Mouse (Mus musculus) CH12.LX (cell line): ENCODE data around the gene Efr3b. TPM values are rescaled to one million over a fixed set of nuclear protein-coding genes. Genes with fewer than 3 reads are reported as not detected.

ENCODE experiments used
- DNase-seq: peaks from one replicate; pipeline ENCODE4 v3.0.0-alpha.2; 2013; ENCODE audit errors: extremely low read depth
- H3K27ac ChIP-seq: 2 replicates; pipeline ENCODE4 v1.5.1; 2012; ENCODE audit warnings: low read depth, mild to moderate bottlenecking, control low read depth, moderate library complexity; ENCODE audit not compliant: insufficient read depth
- H3K27me3 ChIP-seq: replicated peaks from 2 replicates; pipeline ENCODE3; 2012; ENCODE audit warnings: inconsistent platforms
- H3K36me3 ChIP-seq, 2 experiments: replicated peaks in 1 of 2; 2 replicates each; pipeline versions ENCODE3 to v1.6.1; 2012; ENCODE audit warnings: inconsistent platforms in 1 of 2, low read length in 1 of 2, mild to moderate bottlenecking in 1 of 2, mixed read lengths in 1 of 2, moderate library complexity in 1 of 2; ENCODE audit not compliant: control insufficient read depth in 1 of 2, insufficient read depth in 1 of 2
- H3K4me1 ChIP-seq, 2 experiments: 2 replicates each; pipeline ENCODE4 v1.6.1; 2012; ENCODE audit warnings: inconsistent platforms in 1 of 2, moderate library complexity in 1 of 2; ENCODE audit not compliant: insufficient read depth in 2 of 2, control insufficient read depth in 1 of 2
- H3K4me2 ChIP-seq: 2 replicates; pipeline ENCODE4 v1.6.1; 2012; ENCODE audit warnings: low read depth, mild to moderate bottlenecking, control low read depth; ENCODE audit not compliant: poor library complexity, insufficient read depth, severe bottlenecking
- H3K4me3 ChIP-seq, 3 experiments: fragments of 150-350 bp in 1 of 3; sonication (generic) in 1 of 3; replicated peaks in 1 of 3; 2 replicates each; pipeline versions ENCODE3 to v1.5.1; 2011 to 2012; ENCODE audit warnings: low read depth in 2 of 3, low read length in 2 of 3, mild to moderate bottlenecking in 2 of 3, moderate library complexity in 2 of 3, control low read depth in 1 of 3, improper control_type of control experiment in 1 of 3, inconsistent platforms in 1 of 3, mixed read lengths in 1 of 3; ENCODE audit not compliant: poor library complexity in 1 of 3
- H3K79me2 ChIP-seq: replicated peaks from 2 replicates; pipeline ENCODE4 v1.6.1; 2012; ENCODE audit warnings: mild to moderate bottlenecking, moderate library complexity; ENCODE audit not compliant: control insufficient read depth, poor library complexity, insufficient read depth, severe bottlenecking; ENCODE audit errors: extremely low read depth
- H3K9ac ChIP-seq: 2 replicates; pipeline ENCODE4 v1.6.1; 2012; ENCODE audit warnings: low read depth, mild to moderate bottlenecking, control low read depth, moderate library complexity; ENCODE audit not compliant: insufficient read depth
- H3K9me3 ChIP-seq: replicated peaks from 2 replicates; pipeline ENCODE3; 2012; ENCODE audit warnings: low read length, inconsistent platforms, mixed read lengths
- CHD1 ChIP-seq: IDR thresholded peaks from 2 replicates; pipeline ENCODE4 v1.6.1; 2012; ENCODE audit warnings: low read depth, low read length, improper control_type of control experiment, inconsistent platforms
- ELF1 ChIP-seq: IDR thresholded peaks from 2 replicates; pipeline ENCODE4 v1.6.1; 2014; ENCODE audit warnings: low read depth, mild to moderate bottlenecking, inconsistent platforms, low read length, improper control_type of control experiment
- HCFC1 ChIP-seq: IDR thresholded peaks from 2 replicates; pipeline ENCODE4 v1.6.1; 2012; ENCODE audit warnings: low read depth, mild to moderate bottlenecking, inconsistent platforms, low read length, improper control_type of control experiment
- JUND ChIP-seq: conservative IDR thresholded peaks from 2 replicates; pipeline ENCODE4 v1.6.1; 2011; ENCODE audit warnings: low read depth, low read length, improper control_type of control experiment
- KAT2A ChIP-seq: IDR thresholded peaks from 2 replicates; pipeline ENCODE4 v1.6.1; 2012; ENCODE audit warnings: low read length, improper control_type of control experiment, inconsistent platforms; ENCODE audit not compliant: insufficient replicate concordance
- MAFK ChIP-seq: IDR thresholded peaks from 2 replicates; pipeline ENCODE4 v1.6.1; 2011; ENCODE audit warnings: low read length, improper control_type of control experiment; ENCODE audit not compliant: insufficient replicate concordance
- MAX ChIP-seq: IDR thresholded peaks from 2 replicates; pipeline ENCODE4 v1.6.1; 2011; ENCODE audit warnings: low read length, improper control_type of control experiment
- NELFE ChIP-seq: IDR thresholded peaks from 2 replicates; pipeline ENCODE4 v1.6.1; 2011; ENCODE audit warnings: low read depth, low read length, improper control_type of control experiment
- PAX5 ChIP-seq: IDR thresholded peaks from 2 replicates; pipeline ENCODE4 v1.6.1; 2012; ENCODE audit warnings: low read length, inconsistent platforms, mixed read lengths
- POLR2A ChIP-seq: IDR thresholded peaks from 2 replicates; pipeline ENCODE4 v1.6.1; 2011; ENCODE audit warnings: low read depth, mild to moderate bottlenecking, improper control_type of control experiment, low read length
- POLR2AphosphoS2 ChIP-seq: IDR thresholded peaks from 2 replicates; pipeline ENCODE4 v1.6.1; 2011; ENCODE audit warnings: low read depth, low read length, improper control_type of control experiment
- RAD21 ChIP-seq: IDR thresholded peaks from 2 replicates; pipeline ENCODE4 v1.6.1; 2011; ENCODE audit warnings: low read depth, mild to moderate bottlenecking, low read length, improper control_type of control experiment, moderate library complexity
- TCF12 ChIP-seq: IDR thresholded peaks from 2 replicates; pipeline ENCODE4 v1.6.1; 2014; ENCODE audit warnings: low read depth, mild to moderate bottlenecking, inconsistent platforms, low read length, improper control_type of control experiment
- USF1 ChIP-seq: IDR thresholded peaks from 2 replicates; pipeline ENCODE4 v1.6.1; 2014; ENCODE audit warnings: low read depth, mild to moderate bottlenecking, inconsistent platforms, low read length, improper control_type of control experiment
- USF2 ChIP-seq: conservative IDR thresholded peaks from 2 replicates; pipeline ENCODE4 v1.6.1; 2011; ENCODE audit warnings: low read depth, low read length, improper control_type of control experiment
- ZC3H11A ChIP-seq: IDR thresholded peaks from 2 replicates; pipeline ENCODE4 v1.6.1; 2012; ENCODE audit warnings: low read depth, mild to moderate bottlenecking, inconsistent platforms, low read length, improper control_type of control experiment
- ZNF384 ChIP-seq: IDR thresholded peaks from 2 replicates; pipeline ENCODE4 v1.6.1; 2012; ENCODE audit warnings: low read depth, low read length, improper control_type of control experiment, inconsistent platforms
- dilution Hi-C: fragments of 300-500 bp; cut with MboI; formaldehyde crosslinking; loops from 2 replicates; pipeline ENCODE4 v1.14.3; 2020; ENCODE audit warnings: low sequenced_read_pairs; ENCODE audit not compliant: extremely low pct_unique_long_range_greater_than_20kb, extremely low pct_ligation_motif_present
- in situ Hi-C: fragments of 300-500 bp; cut with MboI; formaldehyde crosslinking; loops from 3 replicates; pipeline ENCODE4 v1.14.3; 2019; ENCODE audit warnings: low sequenced_read_pairs, low pct_ligation_motif_present, low pct_unique_long_range_greater_than_20kb, mixed read lengths
- polyA plus RNA-seq: library from polyadenylated mRNA; unstranded; fragments of >175 nt; gene quantifications from 2 replicates; pipeline ENCODE4 v1.2.1, GENCODE M21; 2012; ENCODE audit warnings: low read depth; ENCODE audit not compliant: insufficient read length
- total RNA-seq, 2 experiments: library from RNA; depleted of rRNA; stranded (reverse); fragments of 300-350 nt in 1 of 2; fragments of >200 nt in 1 of 2; gene quantifications; 2 replicates each; pipeline ENCODE4 v1.2.3; 2012 to 2014

The Efr3b gene
- total and polyA plus RNA-seq, 3 experiments, result 0.68 to 2.1 (median 0.82) TPM

DNA sequence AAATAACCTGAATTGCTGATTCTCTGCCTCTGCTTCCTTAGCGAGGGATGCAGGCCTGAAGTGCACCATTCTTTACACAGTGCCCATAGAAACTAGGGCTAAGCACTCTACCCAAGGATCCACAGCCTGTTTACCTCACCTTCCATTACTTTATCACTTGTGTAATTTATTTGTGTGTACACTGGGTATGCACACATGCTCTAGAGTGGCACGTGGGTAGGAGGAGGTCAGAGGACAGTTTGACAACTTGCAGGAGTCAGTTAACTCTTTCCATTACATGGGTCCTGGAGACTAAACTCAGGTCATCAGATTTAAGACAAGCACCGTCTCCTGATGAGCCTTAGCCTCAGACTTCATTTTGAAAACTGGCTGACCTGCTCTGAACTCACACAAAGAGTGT, 120.1 kb downstream of the Efr3b start:
- H3K27ac ChIP-seq, result no peak overlapping the region
- no peak overlapping the region for H3K4me2 ChIP-seq
- H3K9ac ChIP-seq, result no peak overlapping the region
- TF ChIP-seq HCFC1, result no peak
- H3K79me2 ChIP-seq, result no peaks in the 10 kb centered on the region
- no peaks in the 10 kb centered on the region for H3K27me3 ChIP-seq
- H3K9me3 ChIP-seq, result no peaks in the 10 kb centered on the region
- no peak for DNase-seq
- H3K4me3 ChIP-seq, result no peak overlapping the region
- in situ Hi-C loops (no loop called here), dilution Hi-C loops (no loop called here)
- H3K4me1 ChIP-seq, result peaks cover 2 to 32% of the 10 kb centered on the region in 2 experiments; a peak in 3 of 4 replicates
- H3K36me3 ChIP-seq, result peaks cover 0 to 18% of the 10 kb centered on the region in 2 experiments

DNA sequence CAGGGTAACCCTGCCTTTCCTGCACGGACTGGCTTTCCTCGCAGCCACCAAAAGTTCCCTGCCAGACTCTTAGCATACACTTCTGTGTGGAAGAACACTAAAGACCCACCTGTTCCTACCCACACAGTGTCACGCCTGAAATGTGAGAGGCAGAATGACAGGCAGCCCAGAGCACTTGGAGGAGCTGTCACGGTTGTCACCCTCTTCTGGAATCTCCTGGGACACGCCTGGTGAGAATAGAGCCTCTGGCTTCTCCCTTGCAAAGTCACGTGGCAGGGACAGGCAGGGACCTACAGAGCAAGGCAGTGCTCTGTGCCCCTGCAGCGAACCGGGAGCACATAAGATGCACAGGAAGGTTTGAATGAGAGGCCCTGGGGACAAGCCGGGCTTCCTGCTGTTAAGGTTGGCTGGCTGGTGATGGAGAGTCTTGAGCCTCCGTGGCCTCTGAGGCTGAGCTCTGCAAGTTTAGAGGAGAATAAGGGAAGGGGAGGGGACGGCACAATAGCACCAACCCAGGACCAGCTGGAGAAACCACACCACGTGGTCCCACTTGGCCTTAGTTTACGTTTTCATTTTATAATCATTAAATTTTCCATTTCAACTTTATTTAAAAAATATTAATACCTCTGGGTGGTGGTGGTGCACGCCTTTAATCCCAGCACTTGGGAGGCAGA, 120.9 kb downstream of the Efr3b start:
- H3K27ac ChIP-seq, result no peak overlapping the region
- in situ Hi-C loops, result no loop called here
- H3K4me2 ChIP-seq, result no peak overlapping the region
- H3K79me2 ChIP-seq, result no peaks in the 10 kb centered on the region
- no peak overlapping the region for H3K9ac ChIP-seq
- peaks cover 2 to 32% of the 10 kb centered on the region in 2 experiments; a peak in 3 of 4 replicates for H3K4me1 ChIP-seq
- dilution Hi-C loops, result no loop called here
- TF ChIP-seq MAX (0 out of 2 replicates have a peak, but pooled peaks have one; percentile 30), KAT2A (no peak)
- no peaks in the 10 kb centered on the region for H3K27me3 ChIP-seq
- H3K4me3 ChIP-seq, result no peak overlapping the region
- H3K9me3 ChIP-seq, result no peaks in the 10 kb centered on the region
- peak; percentile 19 for DNase-seq
- H3K36me3 ChIP-seq, result peaks cover 0 to 23% of the 10 kb centered on the region in 2 experiments

DNA sequence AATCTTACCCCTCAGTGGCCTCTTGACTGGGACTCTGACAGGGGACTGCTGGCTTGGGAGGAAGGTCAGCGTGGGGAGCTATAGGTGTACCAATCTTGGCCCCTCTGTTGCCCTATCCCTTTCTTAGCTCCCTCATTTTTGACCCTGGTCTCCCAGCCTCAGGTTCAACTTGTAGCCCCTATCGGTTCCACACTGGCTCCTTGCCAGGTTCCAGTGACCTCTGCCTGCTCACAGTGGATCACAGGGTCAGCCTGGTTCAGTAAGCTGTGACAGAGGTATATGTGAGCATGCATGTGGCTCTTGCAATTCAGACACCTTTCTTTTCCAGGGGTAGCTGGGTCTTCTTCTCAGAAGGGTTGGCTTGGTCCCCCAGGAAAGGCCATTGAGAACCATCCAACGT, 122.9 kb downstream of the Efr3b start:
- Histone ChIP-seq H3K4me2 (no peak overlapping the region), H3K36me3 (peaks cover 0 to 38% of the 10 kb centered on the region in 2 experiments), H3K4me3 (no peak overlapping the region), H3K79me2 (no peaks in the 10 kb centered on the region), H3K9me3 (no peaks in the 10 kb centered on the region), H3K27me3 (no peaks in the 10 kb centered on the region), H3K4me1 (peaks cover 2 to 32% of the 10 kb centered on the region in 2 experiments; a peak in 3 of 4 replicates), H3K9ac (no peak overlapping the region), H3K27ac (no peak overlapping the region)
- dilution Hi-C loops (no loop called here), in situ Hi-C loops (no loop called here)
- TF ChIP-seq CHD1 (no peak), USF2 (no peak), PAX5 (no peak), ELF1 (no peak), POLR2A (no peak), HCFC1 (no peak), TCF12 (no peak), MAFK (no peak), NELFE (no peak), USF1 (no peak), RAD21 (no peak), ZC3H11A (no peak), JUND (no peak), POLR2AphosphoS2 (no peak), ZNF384 (no peak)
- TF ChIP-seq, all 38 proteins: peak for 0
- no peak for DNase-seq
